Mouse (Mus musculus): Measurements from ENCODE around the gene Porcn. TPM values are rescaled to one million over a fixed set of nuclear protein-coding genes. Genes with fewer than 3 reads are reported as not detected.

The Porcn gene
- polyA plus RNA-seq, 1 experiment from 2014 or later, result 14.1 TPM

- no peaks in the 10 kb centered on the region for H3K4me1 ChIP-seq
- no peak overlapping the region for H3K4me3 ChIP-seq
- 76% methylated on average over 4 of the region's 4 CpGs for WGBS
- H3K27me3 ChIP-seq, result no peaks in the 10 kb centered on the region
- H3K36me3 ChIP-seq, result no peaks in the 10 kb centered on the region
- H3K4me2 ChIP-seq, result no peak overlapping the region
- H3K27ac ChIP-seq, result no peak overlapping the region
- no peak overlapping the region for H3K9ac ChIP-seq
- no peak for ATAC-seq (ENCODE audit: insufficient number of reproducible peaks, insufficient read depth, low FRiP score, low TSS enrichment, low read depth)
- H3K9me3 ChIP-seq, result no peaks in the 10 kb centered on the region
These were observed 23.9 kb upstream of the Porcn start for GRCm38 (mm10) chrX:8230272-8230671.

- ATAC-seq (ENCODE audit: insufficient number of reproducible peaks, insufficient read depth, low FRiP score, low TSS enrichment, low read depth), result no peak
- Histone ChIP-seq H3K4me2 (no peak overlapping the region), H3K27ac (no peak overlapping the region), H3K27me3 (no peaks in the 10 kb centered on the region), H3K4me3 (no peak overlapping the region), H3K4me1 (no peaks in the 10 kb centered on the region), H3K36me3 (no peaks in the 10 kb centered on the region), H3K9ac (no peak overlapping the region), H3K9me3 (no peaks in the 10 kb centered on the region)
- WGBS, result 86% methylated on average over 7 of the region's 7 CpGs
These were observed 17.1 kb upstream of the Porcn start for GRCm38 (mm10) chrX:8223473-8223872.

DNA sequence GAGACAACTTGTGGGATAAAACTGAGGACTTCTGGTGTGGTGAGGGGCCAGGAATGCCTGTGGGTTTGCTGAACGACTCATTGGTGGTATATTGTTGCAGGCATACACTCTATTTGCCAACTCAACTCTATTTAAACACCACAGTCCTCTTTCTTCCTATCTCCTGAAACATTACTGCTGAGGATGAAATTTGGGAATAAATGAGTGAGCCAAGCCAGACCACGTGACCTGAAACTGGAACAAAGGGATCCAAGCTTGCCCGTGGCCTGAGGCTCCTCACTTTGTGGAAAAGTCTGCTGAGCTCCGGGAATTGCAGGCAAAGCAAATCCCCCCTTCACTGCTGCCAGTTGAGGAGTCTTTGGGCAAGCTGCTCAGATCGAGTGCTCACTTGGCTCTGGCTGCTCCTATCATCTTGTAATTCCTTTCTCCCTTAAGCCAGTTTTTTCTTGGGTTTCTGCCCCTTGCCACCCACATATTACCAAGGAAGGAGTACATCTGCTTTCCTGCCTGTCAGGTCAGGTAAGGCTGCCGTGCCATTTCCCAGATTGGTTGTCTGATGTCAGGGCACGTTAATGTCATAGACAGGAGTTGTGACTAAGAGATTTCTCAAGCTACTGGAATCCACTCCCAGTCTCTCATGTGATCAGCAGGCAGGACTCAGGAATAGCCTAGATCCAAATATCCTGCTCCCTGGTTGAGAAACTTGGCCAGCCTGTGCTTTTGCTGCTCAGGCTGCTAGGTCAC lies 16.5 kb upstream of the Porcn start:
- Histone ChIP-seq H3K36me3 (no peaks in the 10 kb centered on the region), H3K9me3 (no peaks in the 10 kb centered on the region), H3K27me3 (no peaks in the 10 kb centered on the region), H3K4me3 (no peak overlapping the region), H3K27ac (peak overlapping the region; percentile 60; the same call in 1 of the 2 replicates), H3K4me1 (no peaks in the 10 kb centered on the region), H3K4me2 (no peak overlapping the region), H3K9ac (no peak overlapping the region)
- ATAC-seq (ENCODE audit: insufficient number of reproducible peaks, insufficient read depth, low FRiP score, low TSS enrichment, low read depth), result no peak
- WGBS, result 39% methylated on average over 7 of the region's 7 CpGs

DNA sequence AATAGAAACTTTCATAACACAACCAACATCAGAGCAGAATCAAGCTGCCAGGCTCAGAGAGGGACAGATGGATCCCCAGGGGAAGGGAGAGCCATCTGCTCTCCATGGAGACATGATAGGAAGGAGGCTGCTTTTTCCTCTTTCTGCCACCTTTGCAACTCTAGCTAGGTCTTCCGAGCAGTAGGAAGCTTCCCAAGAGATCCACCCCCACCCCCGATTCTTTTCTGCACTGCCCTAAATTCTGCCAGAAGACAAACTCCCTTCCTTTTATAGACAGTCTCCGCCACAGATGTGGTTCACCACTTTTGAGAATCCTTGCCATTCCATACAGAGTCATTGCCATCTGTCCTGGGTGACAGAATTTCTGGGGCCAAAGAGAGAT lies 16.0 kb upstream of the Porcn start:
- Histone ChIP-seq H3K27ac (no peak overlapping the region), H3K27me3 (no peaks in the 10 kb centered on the region), H3K4me1 (no peaks in the 10 kb centered on the region), H3K4me3 (no peak overlapping the region), H3K9ac (no peak overlapping the region), H3K9me3 (no peaks in the 10 kb centered on the region), H3K36me3 (no peaks in the 10 kb centered on the region), H3K4me2 (no peak overlapping the region)
- WGBS, result 71% methylated on average over 3 of the region's 3 CpGs
- ATAC-seq (ENCODE audit: insufficient number of reproducible peaks, insufficient read depth, low FRiP score, low TSS enrichment, low read depth), result no peak

DNA sequence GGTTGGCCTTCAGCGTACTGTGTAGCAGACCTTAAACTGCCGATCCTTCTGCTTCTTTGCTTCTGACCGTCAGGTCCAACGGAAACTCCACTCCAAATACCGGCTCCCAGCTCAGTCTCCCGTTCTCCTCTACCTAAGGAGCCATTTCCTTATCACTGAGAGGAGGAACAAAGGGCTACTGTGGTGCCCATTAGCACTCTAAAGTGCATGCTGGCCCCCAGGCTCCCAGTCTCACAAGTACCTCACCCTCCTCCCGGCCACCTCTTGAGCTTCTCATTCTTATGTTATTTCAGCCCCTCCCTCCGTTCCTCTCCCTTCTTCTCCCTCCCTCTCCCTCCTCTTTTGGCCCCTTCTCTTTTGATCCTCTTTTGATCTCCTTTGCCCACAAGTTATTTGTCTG lies 13.3 kb upstream of the Porcn start:
- no peaks in the 10 kb centered on the region for H3K36me3 ChIP-seq
- WGBS, result 39% methylated on average over 8 of the region's 8 CpGs
- no peaks in the 10 kb centered on the region for H3K27me3 ChIP-seq
- no peaks in the 10 kb centered on the region for H3K4me1 ChIP-seq
- no peaks in the 10 kb centered on the region for H3K9me3 ChIP-seq
- ATAC-seq (ENCODE audit: insufficient number of reproducible peaks, insufficient read depth, low FRiP score, low TSS enrichment, low read depth), result no peak
- H3K27ac ChIP-seq, result no peak overlapping the region
- H3K4me2 ChIP-seq, result no peak overlapping the region
- H3K9ac ChIP-seq, result no peak overlapping the region
- H3K4me3 ChIP-seq, result no peak overlapping the region

- Histone ChIP-seq H3K4me2 (no peak overlapping the region), H3K27me3 (no peaks in the 10 kb centered on the region), H3K9ac (no peak overlapping the region), H3K4me1 (no peaks in the 10 kb centered on the region), H3K27ac (no peak overlapping the region), H3K36me3 (no peaks in the 10 kb centered on the region), H3K4me3 (no peak overlapping the region), H3K9me3 (no peaks in the 10 kb centered on the region)
- 56% methylated on average over 2 of the region's 2 CpGs for WGBS
- no peak for ATAC-seq (ENCODE audit: insufficient number of reproducible peaks, insufficient read depth, low FRiP score, low TSS enrichment, low read depth)
These were observed 11.8 kb upstream of the Porcn start for GRCm38 (mm10) chrX:8218114-8218513.

DNA sequence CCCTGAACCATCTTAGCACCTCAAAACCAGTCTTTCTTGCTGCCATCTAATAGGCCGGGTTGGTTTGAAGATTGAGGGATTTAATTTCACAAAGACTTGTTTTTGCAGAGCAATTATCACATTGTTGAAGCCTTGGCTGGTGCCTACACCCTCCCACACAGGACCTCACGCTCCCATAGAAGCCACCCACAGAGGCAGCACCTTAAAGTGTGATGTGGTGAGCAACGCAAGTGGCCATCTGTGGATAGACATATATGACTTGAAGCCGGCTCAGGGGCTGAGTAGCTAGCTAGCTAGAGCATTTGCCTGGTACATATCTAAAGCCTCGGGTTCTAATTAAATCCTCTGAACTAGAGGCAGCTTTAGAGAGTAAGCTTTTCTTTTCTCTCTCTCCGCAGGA lies 11.1 kb upstream of the Porcn start:
- Histone ChIP-seq H3K4me2 (no peak overlapping the region), H3K9ac (no peak overlapping the region), H3K27me3 (no peaks in the 10 kb centered on the region), H3K27ac (no peak overlapping the region), H3K36me3 (no peaks in the 10 kb centered on the region), H3K4me3 (no peak overlapping the region), H3K4me1 (no peaks in the 10 kb centered on the region), H3K9me3 (no peaks in the 10 kb centered on the region)
- ATAC-seq (ENCODE audit: insufficient number of reproducible peaks, insufficient read depth, low FRiP score, low TSS enrichment, low read depth), result no peak
- WGBS, result 28% methylated on average over 6 of the region's 6 CpGs

DNA sequence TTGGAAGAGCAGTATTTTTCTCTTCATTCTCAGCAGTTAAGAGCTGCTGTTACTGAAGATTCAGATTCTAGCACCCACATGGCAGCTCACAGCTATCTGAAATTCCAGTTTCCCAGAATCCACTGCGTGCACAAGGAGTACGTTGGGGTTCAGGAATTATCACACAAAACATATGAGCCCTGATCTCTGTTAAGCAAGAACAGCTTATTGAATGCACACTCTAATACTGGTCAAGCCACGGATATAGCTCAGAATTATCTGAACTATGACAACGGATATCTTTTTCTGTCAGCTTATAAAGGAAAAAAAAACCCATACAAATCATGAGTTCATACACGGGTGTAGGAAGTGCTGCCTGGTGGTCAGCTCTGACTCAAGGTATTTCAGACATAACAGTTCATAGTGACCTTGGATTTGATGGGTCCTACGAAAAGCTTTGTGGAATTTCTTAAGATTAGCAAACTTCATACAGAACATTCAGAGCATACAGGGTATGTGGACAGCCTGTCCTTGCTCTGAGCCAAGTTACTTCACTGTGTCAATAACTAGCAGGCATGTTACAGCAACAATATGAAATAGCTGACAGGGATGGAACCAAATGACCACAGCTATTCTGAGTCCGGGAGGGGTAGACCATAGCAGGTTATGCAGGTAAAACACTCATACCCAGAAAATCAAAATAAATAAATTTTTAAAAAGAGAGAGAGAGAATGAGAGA lies 5.3 kb upstream of the Porcn start:
- no peak overlapping the region for H3K27ac ChIP-seq
- no peaks in the 10 kb centered on the region for H3K9me3 ChIP-seq
- no peak overlapping the region for H3K9ac ChIP-seq
- H3K4me3 ChIP-seq, result no peak overlapping the region
- no peak for ATAC-seq (ENCODE audit: insufficient number of reproducible peaks, insufficient read depth, low FRiP score, low TSS enrichment, low read depth)
- H3K4me2 ChIP-seq, result no peak overlapping the region
- WGBS, result 75% methylated on average over 7 of the region's 7 CpGs
- no peaks in the 10 kb centered on the region for H3K27me3 ChIP-seq
- no peaks in the 10 kb centered on the region for H3K4me1 ChIP-seq
- no peaks in the 10 kb centered on the region for H3K36me3 ChIP-seq

DNA sequence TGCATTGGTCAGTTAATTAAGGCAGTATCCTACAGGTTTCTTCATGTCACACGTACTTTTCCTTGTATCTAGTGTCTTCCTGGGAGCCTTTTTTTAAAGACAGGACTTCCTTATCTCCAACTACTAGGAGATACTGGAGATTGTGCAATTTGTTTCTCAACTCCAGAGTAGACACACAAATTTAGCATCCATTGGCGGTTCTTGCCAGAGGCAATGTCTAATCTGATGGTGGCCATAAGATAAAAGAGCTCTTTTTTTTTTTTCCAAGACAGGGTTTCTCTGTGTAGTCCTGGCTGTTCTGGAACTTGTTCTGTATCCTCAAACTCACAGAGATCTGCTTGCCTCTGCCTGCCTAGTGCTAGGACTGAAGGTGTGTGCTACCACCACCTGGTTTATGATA lies 3.4 kb upstream of the Porcn start:
- H3K27me3 ChIP-seq, result no peaks in the 10 kb centered on the region
- no peaks in the 10 kb centered on the region for H3K9me3 ChIP-seq
- H3K36me3 ChIP-seq, result no peaks in the 10 kb centered on the region
- 56% methylated on average over 2 of the region's 2 CpGs for WGBS
- H3K4me1 ChIP-seq, result peaks cover 4% of the 10 kb centered on the region; the same call in 1 of the 2 replicates
- H3K4me2 ChIP-seq, result no peak overlapping the region
- H3K27ac ChIP-seq, result no peak overlapping the region
- no peak overlapping the region for H3K4me3 ChIP-seq
- H3K9ac ChIP-seq, result no peak overlapping the region
- ATAC-seq (ENCODE audit: insufficient number of reproducible peaks, insufficient read depth, low FRiP score, low TSS enrichment, low read depth), result no peak

DNA sequence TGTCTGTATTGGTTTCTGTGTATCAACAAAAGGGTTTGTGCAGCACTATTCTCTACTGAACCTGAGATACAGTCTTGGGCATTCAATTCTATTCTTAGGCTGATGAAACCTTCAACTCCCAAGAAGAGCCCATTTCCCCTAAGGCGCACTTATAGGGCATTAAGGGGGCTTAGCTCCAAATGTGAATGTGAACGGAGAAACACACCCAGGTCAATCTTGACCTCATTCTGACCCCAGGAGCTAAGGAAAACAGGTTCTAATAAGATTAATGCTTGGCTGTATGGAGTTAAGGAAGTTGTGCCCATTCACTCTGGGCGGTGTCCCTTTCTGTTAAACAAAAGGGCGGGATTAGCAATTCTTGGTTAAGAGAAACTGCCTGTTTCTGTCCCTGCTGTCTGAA lies 899 bp upstream of the Porcn start:
- H3K36me3 ChIP-seq, result no peaks in the 10 kb centered on the region
- peaks cover 4% of the 10 kb centered on the region; the same call in 1 of the 2 replicates for H3K4me1 ChIP-seq
- no peak overlapping the region for H3K27ac ChIP-seq
- H3K9ac ChIP-seq, result no peak overlapping the region
- peak overlapping the region; percentile 60; the same call in 1 of the 2 replicates for H3K4me2 ChIP-seq
- no peak overlapping the region for H3K4me3 ChIP-seq
- no peaks in the 10 kb centered on the region for H3K27me3 ChIP-seq
- H3K9me3 ChIP-seq, result no peaks in the 10 kb centered on the region
- WGBS, result 30% methylated on average over 4 of the region's 4 CpGs
- ATAC-seq (ENCODE audit: insufficient number of reproducible peaks, insufficient read depth, low FRiP score, low TSS enrichment, low read depth), result no peak

- Histone ChIP-seq H3K4me3 (peak overlapping the region; percentile 54), H3K4me2 (peak overlapping the region; percentile 60), H3K9ac (0 out of 2 replicates have a peak overlapping the region, but pooled peaks have one; percentile 36), H3K36me3 (no peaks in the 10 kb centered on the region), H3K27me3 (no peaks in the 10 kb centered on the region), H3K4me1 (peaks cover 4% of the 10 kb centered on the region; the same call in 1 of the 2 replicates), H3K27ac (no peak overlapping the region), H3K9me3 (no peaks in the 10 kb centered on the region)
- 18% methylated on average over 11 of the region's 11 CpGs for WGBS
- ATAC-seq (ENCODE audit: insufficient number of reproducible peaks, insufficient read depth, low FRiP score, low TSS enrichment, low read depth), result no peak
These were observed 421 bp upstream of the Porcn start for GRCm38 (mm10) chrX:8206694-8207197.

DNA sequence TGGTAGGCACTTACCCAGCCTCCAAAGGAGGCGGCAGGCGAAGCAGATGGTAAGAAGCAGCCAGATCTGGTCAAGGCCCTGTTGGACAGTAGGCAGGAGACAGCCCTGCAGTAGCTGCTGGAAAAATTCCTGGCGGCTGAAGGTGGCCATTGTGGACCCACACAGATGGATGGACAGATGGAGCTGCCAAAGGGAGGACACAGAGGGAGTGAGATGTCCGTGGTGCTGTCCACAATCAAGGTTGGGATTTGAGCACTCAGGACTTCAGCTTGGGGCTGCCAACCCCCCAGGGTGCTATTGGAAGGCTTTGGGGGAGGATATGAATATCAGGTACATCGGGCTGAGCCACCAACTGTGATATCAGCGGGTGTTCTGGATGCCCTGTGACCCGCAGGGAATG lies 774 bp downstream of the Porcn start:
- H3K27ac ChIP-seq, result no peak overlapping the region
- 39% methylated on average over 7 of the region's 7 CpGs for WGBS
- ATAC-seq (ENCODE audit: insufficient number of reproducible peaks, insufficient read depth, low FRiP score, low TSS enrichment, low read depth), result no peak
- H3K4me1 ChIP-seq, result peaks cover 4% of the 10 kb centered on the region; the same call in 1 of the 2 replicates
- H3K9ac ChIP-seq, result peak overlapping the region; percentile 76; the same call in 1 of the 2 replicates
- H3K9me3 ChIP-seq, result no peaks in the 10 kb centered on the region
- H3K4me2 ChIP-seq, result peak overlapping the region; percentile 60
- H3K36me3 ChIP-seq, result no peaks in the 10 kb centered on the region; the same call in 1 of the 2 replicates
- H3K27me3 ChIP-seq, result no peaks in the 10 kb centered on the region
- peak overlapping the region; percentile 54 for H3K4me3 ChIP-seq
